Mouse (Mus musculus) hematopoietic stem cell, adult 5-6 weeks (primary cell): ENCODE results near the gene Cip2a. TPM values are rescaled to one million over a fixed set of nuclear protein-coding genes. Genes with fewer than 3 reads are reported as not detected.

Source experiments
- ATAC-seq, 2 experiments: fragments of 125-278 bp in 1 of 2; replicated peaks in 1 of 2; 2 replicates each; pipeline ENCODE4 v1.8.0; 2016 to 2017; ENCODE audit warnings: inconsistent platforms in 2 of 2, mild to moderate bottlenecking in 2 of 2, moderate number of reproducible peaks in 2 of 2, low read depth in 1 of 2, moderate TSS enrichment in 1 of 2; ENCODE audit not compliant: low FRiP score in 2 of 2, poor library complexity in 2 of 2, severe bottlenecking in 2 of 2, insufficient read depth in 1 of 2, low TSS enrichment in 1 of 2
- total RNA-seq: library from RNA; stranded (forward); fragments of 172-1452, 232-1000 nt; gene quantifications from 2 replicates; pipeline ENCODE4 v1.2.3, GENCODE M21; 2017

Cip2a gene
- 77.1 and 89.5 TPM in 2 replicates for total RNA-seq

GRCm38 (mm10) chr16:48993559-48994342, at the start of gene Cip2a, which contains the start of gene Dzip3:
Cip2a (plus strand) TSS chr16:48994185.
Dzip3 (minus strand) TSS chr16:48994165.
- peak; percentile 85 to 89 for ATAC-seq

DNA sequence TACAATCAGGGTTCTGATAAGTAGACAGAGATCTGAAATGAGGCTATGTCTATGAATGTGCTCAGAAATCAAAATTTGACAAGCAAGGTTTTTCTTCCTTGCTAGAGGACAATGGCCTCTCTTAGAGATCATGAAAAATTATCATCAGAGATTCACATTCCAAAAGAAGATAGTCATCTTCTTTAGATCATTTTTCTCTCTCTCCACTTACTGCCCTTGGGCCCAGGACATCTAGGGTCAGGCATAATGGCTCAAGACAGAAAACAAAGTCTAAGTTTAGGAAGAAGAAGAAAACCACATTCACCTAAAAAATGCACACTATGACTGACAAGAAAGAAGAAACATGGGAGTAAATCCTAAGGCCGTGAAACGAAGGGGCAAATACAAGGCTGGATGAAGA, 21.0 kb upstream of the Cip2a start:
- ATAC-seq: no peak

DNA sequence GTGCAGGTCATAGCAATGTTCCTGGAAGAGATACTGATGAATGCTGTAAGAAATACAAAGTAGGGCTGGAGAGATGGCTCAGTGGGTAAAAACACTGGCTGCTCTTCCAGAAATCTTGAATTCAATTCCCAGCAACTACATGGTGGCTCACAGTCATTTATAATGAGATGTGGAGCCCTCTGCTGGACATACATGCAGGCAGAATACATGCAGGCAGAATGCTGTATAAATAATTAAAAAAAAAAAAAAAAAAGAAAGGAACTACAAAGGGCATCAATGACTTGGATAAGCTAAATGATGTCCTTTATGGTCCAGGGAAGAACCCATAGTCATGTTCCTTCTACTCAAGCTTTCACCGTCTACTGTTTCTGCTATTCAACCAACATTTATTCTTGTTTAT, 20.4 kb upstream of the Cip2a start:
- peak in 1 of 2 experiments; percentile 53; a peak in 2 of 4 replicates for ATAC-seq

DNA sequence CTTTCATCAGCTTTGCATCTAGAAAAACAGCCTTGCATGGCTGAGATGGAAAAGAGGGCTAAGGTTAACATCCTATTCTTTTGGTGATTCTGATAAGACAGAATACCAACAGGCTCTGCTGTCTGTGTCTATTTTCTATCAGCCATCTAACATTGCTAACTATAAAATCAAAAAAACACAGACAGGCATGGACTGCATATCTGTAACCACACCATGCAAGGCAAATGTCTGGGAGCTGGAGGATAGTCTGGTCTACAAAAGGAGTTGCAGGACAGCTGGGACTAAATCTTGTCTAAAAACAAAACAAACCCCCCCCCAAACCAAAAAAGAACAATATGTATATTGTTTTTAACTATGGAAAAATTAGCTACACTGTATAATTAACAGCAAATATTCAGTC, 14.0 kb upstream of the Cip2a start:
- no peak for ATAC-seq

- no peak for ATAC-seq
Observed at GRCm38 (mm10) chr16:48985034-48985627, 8.9 kb upstream of the Cip2a start.

GRCm38 (mm10) chr16:48989700-48990099, 4.3 kb upstream of the Cip2a start:
- ATAC-seq: no peak

DNA sequence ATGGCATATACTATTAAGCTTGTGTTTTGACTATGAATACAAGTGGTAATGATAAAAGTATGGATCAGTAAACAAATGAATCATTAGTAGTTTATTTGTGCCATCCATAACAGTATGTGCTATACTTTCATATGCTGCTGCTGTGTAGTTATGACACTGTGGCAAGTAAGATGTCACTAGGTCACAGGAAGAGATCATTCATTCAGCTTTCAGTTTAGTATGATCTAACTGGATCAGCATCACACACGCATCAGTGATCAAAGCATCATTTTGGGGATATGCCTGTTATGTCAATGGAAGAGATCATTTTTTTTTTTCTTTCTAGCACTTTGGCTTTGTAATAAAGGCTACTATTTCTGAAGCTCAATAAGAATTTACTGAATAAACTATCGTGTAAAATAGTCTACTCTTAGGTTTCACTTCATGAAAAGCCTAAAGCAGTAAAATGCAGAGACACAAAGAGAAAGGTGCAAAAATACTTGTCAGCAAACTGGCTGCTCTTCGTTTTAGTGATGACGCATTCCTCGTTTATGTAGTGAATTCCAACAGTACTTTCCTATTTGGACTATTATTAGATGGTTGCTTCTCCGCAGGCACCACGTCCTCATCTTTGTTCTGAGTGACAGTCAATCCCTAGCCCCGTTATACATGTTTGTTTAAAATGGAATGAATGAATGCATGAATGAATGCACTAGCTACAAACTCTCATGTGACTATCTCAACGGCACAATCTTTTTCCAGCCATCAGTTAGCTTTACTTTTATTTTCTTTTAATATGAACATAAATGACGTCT, 1.4 kb upstream of the Cip2a start:
- ATAC-seq: no peak

DNA sequence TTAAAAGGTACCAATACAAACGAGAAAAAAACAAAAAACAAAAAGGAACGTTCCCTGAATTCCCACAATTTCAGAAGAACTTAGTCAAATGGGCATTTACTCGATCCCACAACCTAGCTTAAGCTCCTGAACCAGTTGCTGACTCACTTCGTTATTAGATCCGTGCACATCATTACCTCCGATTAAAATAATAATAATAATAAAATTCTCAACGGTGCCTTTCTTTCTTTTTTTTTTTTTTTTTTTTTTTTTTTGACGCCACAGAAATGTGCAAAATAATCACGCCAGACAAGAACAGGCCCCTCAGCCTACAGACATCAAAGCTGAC, 790 bp upstream of the Cip2a start:
- ATAC-seq: no peak

DNA sequence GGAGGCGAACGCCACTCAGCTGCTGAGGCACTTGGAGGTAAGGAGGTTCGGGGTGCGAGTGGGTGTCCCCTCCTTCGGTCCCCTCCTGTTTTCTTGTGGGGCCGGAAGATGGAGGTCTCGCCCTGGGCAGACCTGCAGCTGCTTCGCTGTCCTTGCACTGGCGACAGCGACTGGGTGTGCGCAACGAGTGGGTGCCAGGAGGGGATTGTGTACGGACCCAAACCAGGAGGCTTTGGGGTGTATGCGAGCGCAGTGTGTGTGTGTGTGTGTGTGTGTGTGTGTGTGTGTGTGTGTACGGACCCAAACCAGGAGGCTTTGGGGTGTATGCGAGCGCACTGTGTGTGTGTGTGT, 333 bp downstream of the Cip2a start:
- ATAC-seq: peak; percentile 30 to 41; a peak in 3 of 4 replicates

DNA sequence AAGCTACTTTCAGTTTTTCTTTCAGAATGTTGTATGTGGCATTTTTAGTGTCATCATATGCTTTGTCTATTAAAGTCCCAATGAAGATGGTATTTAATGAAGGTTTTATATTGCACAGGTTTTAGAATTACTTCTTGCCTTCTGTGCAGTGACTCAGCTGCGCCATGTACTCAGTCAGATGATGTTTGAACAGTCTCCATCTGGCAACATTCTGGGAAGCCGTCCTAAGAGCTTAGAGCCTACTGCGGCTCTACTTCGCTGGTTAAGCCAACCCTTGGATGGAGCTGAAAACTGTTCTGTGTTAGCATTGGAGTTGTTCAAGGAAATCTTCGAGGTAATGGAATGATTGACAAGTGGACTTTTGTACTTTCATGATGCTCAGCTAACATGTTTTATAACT, 10.2 kb downstream of the Cip2a start:
- no peak for ATAC-seq

- peak; percentile 71 to 73; a peak in 3 of 4 replicates for ATAC-seq
Observed at GRCm38 (mm10) chr16:49016620-49017332, 22.8 kb downstream of the Cip2a start.

DNA sequence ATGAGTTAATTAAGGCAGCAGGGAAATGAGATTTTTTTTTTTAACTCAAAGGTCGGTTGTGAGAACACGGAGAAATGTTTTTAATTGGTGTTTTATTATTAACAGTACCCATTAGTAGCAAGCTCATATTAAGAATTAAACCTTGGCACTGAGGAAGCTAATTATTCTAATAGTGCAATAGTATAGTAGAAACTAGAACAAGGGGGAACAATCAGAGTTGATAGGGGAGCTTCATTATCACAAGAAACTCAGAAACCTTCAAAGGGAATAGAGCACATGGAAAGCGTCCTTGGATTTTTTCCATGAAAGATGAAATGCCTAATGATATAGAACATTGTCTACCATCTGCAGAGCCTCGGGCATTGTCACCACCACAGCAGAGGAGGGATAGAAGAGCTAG, 41.9 kb downstream of the Cip2a start:
- ATAC-seq: no peak

- ATAC-seq: no peak
Observed at GRCm38 (mm10) chr16:49037771-49038170, 43.8 kb downstream of the Cip2a start.

GRCm38 (mm10) chr16:49040554-49041221, 46.7 kb downstream of the Cip2a start:
- ATAC-seq: no peak

GRCm38 (mm10) chr16:49049214-49049613, 55.2 kb downstream of the Cip2a start:
- no peak for ATAC-seq

GRCm38 (mm10) chr16:49057186-49057585, 63.2 kb downstream of the Cip2a start, which contains the start of gene Myh15:
Myh15 (plus strand) TSS chr16:49057486.
- ATAC-seq: no peak
